Mouse (Mus musculus) embryonic fibroblast, embryonic 13.5 days (primary cell): Measurements from ENCODE around the gene 1700012B07Rik. TPM values are rescaled to one million over a fixed set of nuclear protein-coding genes. Genes with fewer than 3 reads are reported as not detected.

Experiments used
- H3K27ac ChIP-seq: 2 replicates; pipeline ENCODE4 v1.5.1; 2012; ENCODE audit warnings: low read length, control low read depth, inconsistent platforms; ENCODE audit not compliant: insufficient read depth
- H3K4me1 ChIP-seq: 2 replicates; pipeline ENCODE4 v1.6.1; 2011; ENCODE audit warnings: low read length; ENCODE audit not compliant: control insufficient read depth, insufficient read depth
- H3K4me3 ChIP-seq: 2 replicates; pipeline ENCODE4 v1.5.1; 2011; ENCODE audit warnings: mild to moderate bottlenecking, control low read depth, low read length; ENCODE audit not compliant: insufficient read depth
- CTCF ChIP-seq: IDR thresholded peaks from 2 replicates; pipeline ENCODE4 v1.5.1; 2011; ENCODE audit warnings: mild to moderate bottlenecking, control low read depth, low read length, moderate library complexity, borderline replicate concordance; ENCODE audit not compliant: insufficient read depth
- POLR2A ChIP-seq: IDR thresholded peaks from 2 replicates; pipeline ENCODE4 v1.6.1; 2011; ENCODE audit warnings: low read depth, mild to moderate bottlenecking, control low read depth, low read length, moderate library complexity
- polyA plus RNA-seq: library from polyadenylated mRNA; stranded (reverse); fragments of >200 nt; gene quantifications from 2 replicates; pipeline ENCODE4 v1.2.4, GENCODE M21; 2011; ENCODE audit warnings: low read depth; ENCODE audit not compliant: missing spikeins, insufficient read length

Gene 1700012B07Rik
- not detected in 2 replicates for polyA plus RNA-seq

- H3K4me1 ChIP-seq, result no peaks in the 10 kb centered on the region
- no peak for TF ChIP-seq CTCF
- no peak for TF ChIP-seq POLR2A
- H3K4me3 ChIP-seq, result no peak within 1 kb of the TSS
- no peak within 1 kb of the TSS for H3K27ac ChIP-seq
Measured at GRCm38 (mm10) chr11:109827946-109828345, at the start of gene 1700012B07Rik. Gene 1700012B07Rik (minus strand): TSS chr11:109828046.

GRCm38 (mm10) chr11:109876767-109877166, 48.9 kb upstream of the 1700012B07Rik start:
- Histone ChIP-seq H3K27ac (no peak overlapping the region), H3K4me1 (no peaks in the 10 kb centered on the region), H3K4me3 (no peak overlapping the region)
- TF ChIP-seq CTCF (no peak), POLR2A (no peak)

DNA sequence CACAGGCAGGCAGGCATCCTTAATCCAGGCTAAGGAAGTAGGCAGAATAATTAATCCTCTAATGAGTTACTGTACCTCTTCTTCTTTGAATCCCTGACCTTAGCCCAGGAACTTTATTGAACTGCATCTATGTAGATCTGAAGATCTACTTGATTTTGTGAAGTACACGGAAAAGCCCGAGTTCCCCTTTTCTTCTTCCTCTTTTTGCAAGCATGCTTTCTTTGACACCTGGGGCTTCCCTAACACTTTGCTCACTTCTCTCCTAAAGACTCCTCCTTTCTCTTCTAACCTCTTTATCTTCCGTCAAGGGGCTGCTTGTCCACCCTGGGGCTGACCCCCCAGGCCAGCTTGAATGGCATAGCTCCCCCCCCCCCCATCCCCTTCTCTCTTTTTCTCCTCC, 48.0 kb upstream of the 1700012B07Rik start:
- Histone ChIP-seq H3K27ac (no peak overlapping the region), H3K4me1 (no peaks in the 10 kb centered on the region), H3K4me3 (no peak overlapping the region)
- no peak for TF ChIP-seq CTCF
- TF ChIP-seq POLR2A, result no peak

GRCm38 (mm10) chr11:109875525-109875802, 47.6 kb upstream of the 1700012B07Rik start:
- no peaks in the 10 kb centered on the region for H3K4me1 ChIP-seq
- TF ChIP-seq CTCF (no peak), POLR2A (no peak)
- no peak overlapping the region for H3K27ac ChIP-seq
- no peak overlapping the region for H3K4me3 ChIP-seq

- Histone ChIP-seq H3K4me3 (no peak overlapping the region), H3K4me1 (no peaks in the 10 kb centered on the region), H3K27ac (no peak overlapping the region)
- TF ChIP-seq POLR2A (no peak), CTCF (no peak)
Measured at GRCm38 (mm10) chr11:109874651-109875524, 47.0 kb upstream of the 1700012B07Rik start.

DNA sequence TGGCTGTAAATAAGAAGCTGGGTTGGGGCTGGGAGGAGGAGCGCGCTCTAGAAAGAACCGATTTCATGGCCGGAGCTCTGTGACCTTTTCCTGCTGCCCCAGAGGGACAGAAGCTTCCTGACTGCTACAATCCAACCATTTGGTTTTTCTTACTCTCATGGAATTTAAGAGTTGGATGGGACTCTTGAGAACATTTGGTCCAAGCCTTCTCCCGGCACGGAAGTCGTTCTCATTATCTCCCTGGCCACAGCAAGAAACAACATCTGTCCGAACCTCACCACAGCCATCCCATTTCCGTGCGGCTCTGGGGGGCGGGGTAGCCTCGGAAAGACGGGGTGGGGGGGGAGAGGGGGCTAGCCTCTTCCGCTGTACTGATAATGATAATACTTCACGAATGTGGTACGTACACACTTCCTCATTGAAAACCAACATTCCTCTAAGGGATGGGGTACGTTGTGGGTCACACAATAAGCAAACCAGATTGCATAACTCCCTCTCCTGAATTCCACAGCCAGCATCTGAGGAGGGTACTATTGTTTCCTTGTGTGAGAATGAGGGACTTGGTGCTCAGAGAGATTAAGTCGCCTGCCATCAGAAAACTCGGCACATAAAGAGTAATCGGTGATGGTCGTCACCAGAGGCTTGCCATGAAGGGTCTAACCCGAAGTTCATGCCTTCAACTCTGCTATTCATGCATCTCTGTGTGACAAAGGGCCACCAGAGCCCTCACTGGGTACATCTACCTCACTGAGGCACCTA, 46.2 kb upstream of the 1700012B07Rik start:
- TF ChIP-seq POLR2A (no peak), CTCF (no peak)
- no peaks in the 10 kb centered on the region for H3K4me1 ChIP-seq
- no peak overlapping the region for H3K27ac ChIP-seq
- no peak overlapping the region for H3K4me3 ChIP-seq

- TF ChIP-seq POLR2A (no peak), CTCF (no peak)
- Histone ChIP-seq H3K4me3 (no peak overlapping the region), H3K4me1 (no peaks in the 10 kb centered on the region), H3K27ac (no peak overlapping the region)
Measured at GRCm38 (mm10) chr11:109873161-109873775, 45.4 kb upstream of the 1700012B07Rik start.

DNA sequence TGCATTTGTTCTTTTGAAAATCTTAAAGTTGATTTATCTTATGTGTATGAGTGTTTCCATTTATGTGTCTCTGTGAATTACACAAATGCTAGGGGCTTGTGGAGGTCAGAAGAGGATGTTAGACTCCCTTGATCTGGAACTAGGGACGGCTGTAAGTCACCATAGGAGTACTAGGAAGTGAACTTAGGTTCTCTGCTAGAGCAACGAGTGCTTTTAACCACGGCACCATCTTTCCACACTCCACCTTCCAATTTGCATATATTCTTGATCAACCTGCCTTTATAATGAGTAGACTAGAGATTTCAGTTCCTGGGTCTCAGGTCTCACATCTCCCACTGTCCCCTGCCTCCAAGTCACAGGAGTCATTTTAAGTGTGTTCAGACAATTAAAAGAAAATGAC, 44.8 kb upstream of the 1700012B07Rik start:
- H3K4me1 ChIP-seq, result no peaks in the 10 kb centered on the region
- H3K4me3 ChIP-seq, result no peak overlapping the region
- no peak for TF ChIP-seq CTCF
- no peak overlapping the region for H3K27ac ChIP-seq

DNA sequence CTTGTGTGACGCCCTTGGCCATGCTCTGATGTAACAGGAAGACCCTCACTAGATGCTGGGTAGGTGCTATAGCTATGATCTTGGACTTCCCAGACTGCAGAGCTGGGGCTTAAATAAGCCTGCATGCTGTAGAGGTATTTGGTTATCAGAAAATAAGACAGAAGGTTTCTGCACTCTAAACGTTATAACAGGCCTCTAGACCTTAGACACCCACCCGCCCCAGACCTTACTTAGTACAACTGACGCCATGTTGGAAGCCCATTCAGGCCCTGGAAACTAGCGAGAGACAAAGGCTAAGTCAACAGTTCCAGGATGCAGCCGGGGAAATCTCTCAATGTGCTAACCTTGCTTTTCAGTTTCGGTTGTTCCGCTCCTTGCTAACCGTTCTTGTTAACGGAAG, 44.2 kb upstream of the 1700012B07Rik start:
- Histone ChIP-seq H3K27ac (no peak overlapping the region), H3K4me1 (no peaks in the 10 kb centered on the region), H3K4me3 (no peak overlapping the region)
- no peak for TF ChIP-seq POLR2A
- TF ChIP-seq CTCF, result no peak

GRCm38 (mm10) chr11:109867861-109868260, 40.0 kb upstream of the 1700012B07Rik start:
- H3K4me1 ChIP-seq, result no peaks in the 10 kb centered on the region
- H3K27ac ChIP-seq, result no peak overlapping the region
- H3K4me3 ChIP-seq, result no peak overlapping the region
- TF ChIP-seq CTCF (no peak), POLR2A (no peak)
